Mouse (Mus musculus) lung, adult 18-20 months (tissue): ENCODE data around the gene Ppp6c.
A peak's percentile ranks its signal among the peaks of the same experiment; 100 is the strongest.
"Not testable (repeated sequence)": the region's sequence is repeated elsewhere in the genome, so short reads cannot be mapped to it uniquely, and the experiment has no call there.

Source experiments
- DNase-seq, 2 experiments: peaks; one replicate each; pipeline ENCODE4 v3.0.0; 2022; ENCODE audit warnings: mixed read lengths in 2 of 2

The Ppp6c gene

GRCm38 (mm10) chr2:39226019-39226640 is at the start of gene Ppp6c:
TSS of gene Ppp6c (minus strand) at chr2:39226451.
- DNase-seq, result peak; percentile 95 to 96

- peak in 1 of 2 experiments; percentile 1 for DNase-seq
Observed at GRCm38 (mm10) chr2:39268357-39268756, 42.1 kb upstream of the Ppp6c start.

GRCm38 (mm10) chr2:39252275-39252674 is 26.0 kb upstream of the Ppp6c start:
- not testable (repeated sequence) for DNase-seq

- DNase-seq, result not testable (repeated sequence)
Observed at GRCm38 (mm10) chr2:39246862-39247261, 20.6 kb upstream of the Ppp6c start.

- DNase-seq, result no peak
Observed at GRCm38 (mm10) chr2:39226731-39227130, 480 bp upstream of the Ppp6c start.

GRCm38 (mm10) chr2:39225331-39226018 is 776 bp downstream of the Ppp6c start:
- peak; percentile 25 to 42 for DNase-seq

- DNase-seq, result no peak
Observed at GRCm38 (mm10) chr2:39224621-39225020, 1.6 kb downstream of the Ppp6c start.

- DNase-seq, result no peak
Observed at GRCm38 (mm10) chr2:39220010-39220409, 6.2 kb downstream of the Ppp6c start.

- DNase-seq, result no peak
Observed at GRCm38 (mm10) chr2:39219034-39219433, 7.2 kb downstream of the Ppp6c start.

GRCm38 (mm10) chr2:39217150-39217549 is 9.1 kb downstream of the Ppp6c start:
- no peak for DNase-seq

- DNase-seq, result no peak
Observed at GRCm38 (mm10) chr2:39210738-39211137, 15.5 kb downstream of the Ppp6c start.

- no peak for DNase-seq
Observed at GRCm38 (mm10) chr2:39203359-39203758, 22.9 kb downstream of the Ppp6c start.

- DNase-seq, result no peak
Observed at GRCm38 (mm10) chr2:39194809-39195208, 31.4 kb downstream of the Ppp6c start.

GRCm38 (mm10) chr2:39190561-39191056 is 35.6 kb downstream of the Ppp6c start, which contains the start of gene Scai:
TSS of gene Scai (minus strand) at chr2:39190734.
- DNase-seq, result peak; percentile 99

GRCm38 (mm10) chr2:39189961-39190560 is 36.2 kb downstream of the Ppp6c start:
- DNase-seq, result peak in 1 of 2 experiments; percentile 38

GRCm38 (mm10) chr2:39185942-39186341 is 40.3 kb downstream of the Ppp6c start:
- no peak for DNase-seq

- DNase-seq, result no peak
Observed at GRCm38 (mm10) chr2:39183587-39183986, 42.7 kb downstream of the Ppp6c start.

- no peak for DNase-seq
Observed at GRCm38 (mm10) chr2:39160996-39161395, 65.3 kb downstream of the Ppp6c start.

GRCm38 (mm10) chr2:39157916-39158315 is 68.3 kb downstream of the Ppp6c start:
- no peak for DNase-seq

- DNase-seq, result no peak
Observed at GRCm38 (mm10) chr2:39156821-39157220, 69.4 kb downstream of the Ppp6c start.

GRCm38 (mm10) chr2:39150943-39151342 is 75.3 kb downstream of the Ppp6c start:
- DNase-seq, result no peak

- DNase-seq, result no peak
Observed at GRCm38 (mm10) chr2:39148075-39148474, 78.2 kb downstream of the Ppp6c start.

- DNase-seq, result no peak
Observed at GRCm38 (mm10) chr2:39146469-39146868, 79.8 kb downstream of the Ppp6c start.
